In the genomic region with DNA sequence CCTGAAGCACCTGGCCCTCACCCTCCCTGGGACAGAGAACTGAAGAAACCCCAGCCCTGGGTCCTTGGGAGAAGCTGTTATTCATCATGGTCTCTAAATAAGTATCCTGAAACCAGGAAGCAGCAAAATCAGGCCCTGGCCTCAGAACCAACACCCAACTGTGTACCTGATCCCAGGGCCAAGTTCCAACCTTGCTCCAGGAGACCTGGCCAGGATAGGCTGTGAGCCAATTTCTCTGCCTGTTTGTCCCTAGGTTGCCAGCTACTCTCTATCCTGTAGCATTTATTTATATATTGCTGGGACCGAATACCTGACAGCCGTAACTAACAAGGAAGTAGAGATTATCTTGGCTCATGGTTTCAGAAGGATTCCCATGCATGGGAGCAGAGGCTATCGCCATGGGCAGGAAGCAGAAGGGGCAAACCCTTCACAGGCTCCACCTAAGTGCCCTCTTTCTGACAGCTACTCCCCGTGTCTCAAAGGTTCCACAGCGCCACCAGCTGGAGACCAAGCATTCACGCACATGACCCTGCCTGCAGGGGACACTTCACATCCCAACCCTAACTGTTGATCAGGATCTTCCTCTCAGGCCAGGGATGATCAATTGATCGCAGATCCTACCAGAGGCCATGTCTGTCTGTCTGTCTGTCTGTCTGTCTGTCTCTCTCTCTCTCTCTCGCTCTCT, we compare ENCODE assay signal across 26 mouse cellular contexts. TPM values are rescaled to one million over a fixed set of nuclear protein-coding genes. Genes with fewer than 3 reads are reported as not detected.
DNase-seq lines count a peak whose midpoint lies in the region; ATAC-seq and TF ChIP-seq lines count a peak whose summit lies in the region.
"Had no signal": no experiment of that assay in that cellular context is flagged by ENCODE, and none has a peak within 500 bp of the region (broad histone marks: within the 10 kb centered on the region; RNA-seq: fewer than 3 reads in every experiment).

No protein-coding gene starts in this region.

- H3K27me3 ChIP-seq in hindbrain, postnatal 0 days (ENCODE audit: insufficient read depth, low read length) = no peaks in the 10 kb centered on the region
- no peaks in the 10 kb centered on the region for H3K27me3 ChIP-seq in hindbrain, embryonic 13.5 days
- no peaks in the 10 kb centered on the region for H3K27me3 ChIP-seq in midbrain, postnatal 0 days (ENCODE audit: insufficient read depth, low read length)
- H3K27me3 ChIP-seq in midbrain, embryonic 15.5 days (replicated peaks) = no peaks in the 10 kb centered on the region
- peaks cover 18% of the 10 kb centered on the region; the same call in 1 of the 2 replicates for H3K27me3 ChIP-seq in heart, embryonic 12.5 days (replicated peaks)
- 0 out of 2 replicates have a peak, but pooled peaks cover 9% of the 10 kb centered on the region for H3K27me3 ChIP-seq in kidney, embryonic 15.5 days
- H3K27me3 ChIP-seq: embryonic facial prominence, embryonic 15.5 days; liver, embryonic 12.5 days; neural tube, embryonic 12.5 days; stomach, embryonic 15.5 days had no signal

- no peak overlapping the region for H3K9ac ChIP-seq in hindbrain, postnatal 0 days (replicated peaks; ENCODE audit: low read length)
- no peak overlapping the region for H3K9ac ChIP-seq in hindbrain, embryonic 13.5 days
- H3K9ac ChIP-seq in midbrain, postnatal 0 days (replicated peaks; ENCODE audit: low read length, poor library complexity, severe bottlenecking) = no peak overlapping the region
- no peak overlapping the region for H3K9ac ChIP-seq in midbrain, embryonic 15.5 days
- no peak overlapping the region for H3K9ac ChIP-seq in heart, embryonic 12.5 days
- H3K9ac ChIP-seq in kidney, embryonic 15.5 days = no peak overlapping the region
- H3K9ac ChIP-seq: embryonic facial prominence, embryonic 15.5 days; heart, embryonic 13.5 days; liver, embryonic 12.5 days; neural tube, embryonic 12.5 days; stomach, embryonic 15.5 days had no signal

- no peaks in the 10 kb centered on the region for H3K9me3 ChIP-seq in hindbrain, postnatal 0 days (ENCODE audit: low read length)
- peaks cover 7% of the 10 kb centered on the region; the same call in 1 of the 2 replicates for H3K9me3 ChIP-seq in hindbrain, embryonic 13.5 days
- H3K9me3 ChIP-seq in midbrain, postnatal 0 days (ENCODE audit: low read length) = no peaks in the 10 kb centered on the region
- H3K9me3 ChIP-seq in midbrain, embryonic 15.5 days = no peaks in the 10 kb centered on the region
- peaks cover 7% of the 10 kb centered on the region for H3K9me3 ChIP-seq in heart, embryonic 12.5 days (replicated peaks)
- H3K9me3 ChIP-seq in kidney, embryonic 15.5 days (replicated peaks) = no peaks in the 10 kb centered on the region
- H3K9me3 ChIP-seq: embryonic facial prominence, embryonic 15.5 days; limb, embryonic 10.5 days; liver, embryonic 12.5 days; neural tube, embryonic 12.5 days; stomach, embryonic 15.5 days had no signal

- no peak for DNase-seq in hindbrain, postnatal 0 days (ENCODE audit: low spot score)
- DNase-seq in midbrain, postnatal 0 days (ENCODE audit: low spot score) = no peak
- peak; percentile 83 to 89 for DNase-seq in cerebellum, adult 18-20 months
- DNase-seq in cerebellum, postnatal 36 days = peak; percentile 83 to 88
- DNase-seq: adrenal gland, postnatal 10 days; B cell, adult 2 months; embryo, embryonic 11 days; heart, postnatal 36 days; kidney, adult 8-10 months; right cerebral cortex, postnatal 14 days; thymus, postnatal 14 days had no signal

- peaks cover 19% of the 10 kb centered on the region for H3K4me1 ChIP-seq in hindbrain, postnatal 0 days (ENCODE audit: insufficient read depth, low read length)
- peaks cover 55% of the 10 kb centered on the region for H3K4me1 ChIP-seq in hindbrain, embryonic 13.5 days (replicated peaks)
- H3K4me1 ChIP-seq in midbrain, postnatal 0 days (ENCODE audit: insufficient read depth, low read length) = peaks cover 19% of the 10 kb centered on the region
- H3K4me1 ChIP-seq in midbrain, embryonic 15.5 days = peaks cover 40% of the 10 kb centered on the region
- H3K4me1 ChIP-seq in heart, embryonic 12.5 days (replicated peaks) = 0 out of 2 replicates have a peak, but pooled peaks cover 9% of the 10 kb centered on the region
- peaks cover 16% of the 10 kb centered on the region for H3K4me1 ChIP-seq in kidney, embryonic 15.5 days
- H3K4me1 ChIP-seq: liver, embryonic 12.5 days; megakaryocyte, embryonic 14.5 days; stomach, embryonic 15.5 days had no signal

- 95% methylated on average over 8 of the region's 8 CpGs for WGBS in hindbrain, postnatal 0 days
- WGBS in hindbrain, embryonic 13.5 days = 95% methylated on average over 8 of the region's 8 CpGs
- 93% methylated on average over 8 of the region's 8 CpGs for WGBS in midbrain, postnatal 0 days
- WGBS in midbrain, embryonic 15.5 days = 92% methylated on average over 8 of the region's 8 CpGs
- 83% methylated on average over 8 of the region's 8 CpGs for WGBS in heart, embryonic 12.5 days
- WGBS in kidney, embryonic 15.5 days = 90% methylated on average over 8 of the region's 8 CpGs

- no peaks in the 10 kb centered on the region for H3K36me3 ChIP-seq in hindbrain, postnatal 0 days (ENCODE audit: insufficient read depth, low read length)
- no peaks in the 10 kb centered on the region for H3K36me3 ChIP-seq in hindbrain, embryonic 13.5 days
- no peaks in the 10 kb centered on the region for H3K36me3 ChIP-seq in midbrain, postnatal 0 days (ENCODE audit: insufficient read depth, low read length)
- no peaks in the 10 kb centered on the region for H3K36me3 ChIP-seq in midbrain, embryonic 15.5 days (replicated peaks)
- no peaks in the 10 kb centered on the region for H3K36me3 ChIP-seq in heart, embryonic 12.5 days
- no peaks in the 10 kb centered on the region for H3K36me3 ChIP-seq in kidney, embryonic 15.5 days
- H3K36me3 ChIP-seq: embryonic facial prominence, embryonic 15.5 days; heart, embryonic 13.5 days; limb, embryonic 10.5 days; liver, embryonic 12.5 days; neural tube, embryonic 12.5 days; stomach, embryonic 15.5 days had no signal

- H3K4me2 ChIP-seq in hindbrain, postnatal 0 days (ENCODE audit: low read depth, low read length) = no peak overlapping the region
- no peak overlapping the region for H3K4me2 ChIP-seq in hindbrain, embryonic 13.5 days
- no peak overlapping the region for H3K4me2 ChIP-seq in midbrain, postnatal 0 days (ENCODE audit: low read depth, low read length, poor library complexity, severe bottlenecking)
- no peak overlapping the region for H3K4me2 ChIP-seq in midbrain, embryonic 15.5 days
- no peak overlapping the region for H3K4me2 ChIP-seq in heart, embryonic 12.5 days
- H3K4me2 ChIP-seq in kidney, embryonic 15.5 days = no peak overlapping the region
- H3K4me2 ChIP-seq: embryonic facial prominence, embryonic 15.5 days; heart, embryonic 13.5 days; liver, embryonic 12.5 days; neural tube, embryonic 12.5 days; stomach, embryonic 15.5 days had no signal

- H3K4me3 ChIP-seq in hindbrain, postnatal 0 days (ENCODE audit: low read length) = no peak overlapping the region
- no peak overlapping the region for H3K4me3 ChIP-seq in hindbrain, embryonic 13.5 days
- no peak overlapping the region for H3K4me3 ChIP-seq in midbrain, postnatal 0 days (ENCODE audit: low read depth, low read length)
- H3K4me3 ChIP-seq in midbrain, embryonic 15.5 days = no peak overlapping the region
- no peak overlapping the region for H3K4me3 ChIP-seq in heart, embryonic 12.5 days
- no peak overlapping the region for H3K4me3 ChIP-seq in kidney, embryonic 15.5 days (replicated peaks)
- H3K4me3 ChIP-seq: embryonic facial prominence, embryonic 15.5 days; heart, embryonic 13.5 days; limb, embryonic 10.5 days; liver, embryonic 12.5 days; megakaryocyte, embryonic 14.5 days; neural tube, embryonic 12.5 days; stomach, embryonic 15.5 days had no signal

- no peak overlapping the region for H3K27ac ChIP-seq in hindbrain, postnatal 0 days
- no peak overlapping the region for H3K27ac ChIP-seq in hindbrain, embryonic 13.5 days
- H3K27ac ChIP-seq in midbrain, postnatal 0 days (ENCODE audit: low read depth, low read length) = no peak overlapping the region
- H3K27ac ChIP-seq in midbrain, embryonic 15.5 days = no peak overlapping the region
- H3K27ac ChIP-seq in heart, embryonic 12.5 days (ENCODE audit: poor library complexity, severe bottlenecking) = no peak overlapping the region
- H3K27ac ChIP-seq in kidney, embryonic 15.5 days = no peak overlapping the region
- H3K27ac ChIP-seq: embryonic facial prominence, embryonic 15.5 days; heart, embryonic 13.5 days; limb, embryonic 10.5 days; liver, embryonic 12.5 days; neural tube, embryonic 12.5 days; stomach, embryonic 15.5 days had no signal

- peak; percentile 38 for TF ChIP-seq CTCF in hindbrain, postnatal 0 days (IDR thresholded peaks at IDR 0.05; ENCODE audit: low read depth)
- peak; percentile 38 for TF ChIP-seq CTCF in midbrain, postnatal 0 days (IDR thresholded peaks at IDR 0.05)

- no peak for ATAC-seq in hindbrain, postnatal 0 days
- no peak for ATAC-seq in hindbrain, embryonic 13.5 days (ENCODE audit: low FRiP score)
- no peak for ATAC-seq in midbrain, postnatal 0 days (ENCODE audit: low FRiP score)
- ATAC-seq in midbrain, embryonic 15.5 days (replicated peaks) = no peak
- no peak for ATAC-seq in heart, embryonic 12.5 days (ENCODE audit: insufficient number of reproducible peaks, low FRiP score)
- ATAC-seq in kidney, embryonic 15.5 days (replicated peaks; ENCODE audit: low FRiP score) = no peak
- ATAC-seq: hindbrain, embryonic 16.5 days; liver, embryonic 12.5 days; lung, postnatal 0 days had no signal

RNA-seq across cellular contexts. Expression of a gene that starts 31.8 kb away (rescaled TPM):
- 50.0 and 52.6 TPM in 2 replicates for total RNA-seq in hindbrain, postnatal 0 days (2014; rRNA removed)
- 75.5 and 76.8 TPM in 2 replicates for polyA plus RNA-seq in hindbrain, postnatal 0 days (2015; fragmentation: Nextera tagmentation; extraction: Ambion mirVana)
- 54.3 and 55.2 TPM in 2 replicates for polyA plus RNA-seq in hindbrain, embryonic 13.5 days (2015; fragmentation: Nextera tagmentation; extraction: Ambion mirVana)
- total RNA-seq in midbrain, postnatal 0 days (2014; rRNA removed) = 41.2 and 60.3 TPM in 2 replicates
- 72.5 and 73.3 TPM in 2 replicates for polyA plus RNA-seq in midbrain, postnatal 0 days (2015; fragmentation: Nextera tagmentation; extraction: Ambion mirVana)
- 53.5 and 54.2 TPM in 2 replicates for polyA plus RNA-seq in midbrain, embryonic 15.5 days (2015; fragmentation: Nextera tagmentation; extraction: Ambion mirVana)
- 0.08 and 0.26 TPM in 2 replicates for polyA plus RNA-seq in heart, embryonic 12.5 days (2016; fragmentation: Nextera tagmentation; extraction: Ambion mirVana)
- 0.32 and 0.79 TPM in 2 replicates for polyA plus RNA-seq in kidney, embryonic 15.5 days (2015; fragmentation: Nextera tagmentation; extraction: Ambion mirVana)
- total RNA-seq: MEL; monocyte, adult 5-6 weeks had no signal

Comparison
In these comparisons a context has a peak if more than half of its experiments do, and no peak if none do; other contexts are left out.
1. DNase-seq: peak in cerebellum, adult 18-20 months (2 of 2) and cerebellum, postnatal 36 days (2 of 2); none in hindbrain, postnatal 0 days (single experiment) and midbrain, postnatal 0 days (single experiment).
2. RNA of a gene that starts 31.8 kb away (polyA plus RNA-seq): 75.5 to 76.8 TPM in hindbrain, postnatal 0 days, 72.5 to 73.3 TPM in midbrain, postnatal 0 days, 54.3 to 55.2 TPM in hindbrain, embryonic 13.5 days and 53.5 to 54.2 TPM in midbrain, embryonic 15.5 days; 0.32 to 0.79 TPM in kidney, embryonic 15.5 days and 0.08 to 0.26 TPM in heart, embryonic 12.5 days; every median in the first group is over 10 times any median in the second.